Mouse (Mus musculus): ENCODE data around the gene Cntrob.

Gene Cntrob

DNA sequence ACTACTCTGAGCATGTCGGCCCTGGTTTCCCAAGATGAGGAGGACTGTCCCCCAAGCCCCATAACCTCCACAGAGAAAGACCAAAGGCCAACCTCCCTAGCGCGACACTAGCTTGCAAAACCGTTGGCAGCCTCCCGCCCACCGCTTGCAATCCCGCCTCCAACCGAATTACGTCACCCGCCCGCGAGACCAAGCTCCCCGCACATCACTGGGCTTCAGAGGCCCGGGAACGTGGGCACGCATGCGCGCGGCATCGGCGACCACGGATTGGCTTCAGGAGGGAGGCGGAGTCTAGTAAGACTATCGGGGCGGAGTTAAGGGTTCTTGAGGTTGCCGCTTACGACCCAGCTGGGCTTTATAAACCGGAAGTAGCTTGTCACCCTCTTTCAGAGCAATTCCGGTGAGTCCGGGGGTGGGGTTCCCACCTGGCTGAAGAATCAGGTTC lies at the start of gene Cntrob, which contains the start of gene Trappc1:
Gene Cntrob, minus strand, starts transcription at position 109 of the 445 bp plus-strand sequence.
Gene Trappc1, plus strand, starts transcription at position 314 of the 445 bp plus-strand sequence.
- DNase-seq: peak; percentile 96 to 99

DNA sequence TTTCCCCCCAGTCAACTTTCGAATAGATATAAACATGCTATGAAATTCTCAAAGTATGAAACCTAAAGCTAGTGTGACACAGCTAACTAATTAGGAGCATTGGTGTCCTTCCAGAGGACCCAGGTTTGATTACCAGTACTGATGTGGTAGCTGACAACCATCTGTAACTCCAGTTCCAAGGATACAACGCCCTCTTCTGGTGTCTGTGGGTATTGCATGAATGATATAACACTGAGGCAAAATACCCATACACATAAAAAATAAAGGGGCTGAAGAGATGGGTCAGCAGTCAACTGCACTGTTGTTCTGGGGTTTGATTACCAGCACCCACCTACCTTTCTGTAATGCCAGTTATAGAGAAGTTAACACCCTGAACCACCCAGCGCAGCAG lies 49.2 kb upstream of the Cntrob start:
- DNase-seq: no peak

DNA sequence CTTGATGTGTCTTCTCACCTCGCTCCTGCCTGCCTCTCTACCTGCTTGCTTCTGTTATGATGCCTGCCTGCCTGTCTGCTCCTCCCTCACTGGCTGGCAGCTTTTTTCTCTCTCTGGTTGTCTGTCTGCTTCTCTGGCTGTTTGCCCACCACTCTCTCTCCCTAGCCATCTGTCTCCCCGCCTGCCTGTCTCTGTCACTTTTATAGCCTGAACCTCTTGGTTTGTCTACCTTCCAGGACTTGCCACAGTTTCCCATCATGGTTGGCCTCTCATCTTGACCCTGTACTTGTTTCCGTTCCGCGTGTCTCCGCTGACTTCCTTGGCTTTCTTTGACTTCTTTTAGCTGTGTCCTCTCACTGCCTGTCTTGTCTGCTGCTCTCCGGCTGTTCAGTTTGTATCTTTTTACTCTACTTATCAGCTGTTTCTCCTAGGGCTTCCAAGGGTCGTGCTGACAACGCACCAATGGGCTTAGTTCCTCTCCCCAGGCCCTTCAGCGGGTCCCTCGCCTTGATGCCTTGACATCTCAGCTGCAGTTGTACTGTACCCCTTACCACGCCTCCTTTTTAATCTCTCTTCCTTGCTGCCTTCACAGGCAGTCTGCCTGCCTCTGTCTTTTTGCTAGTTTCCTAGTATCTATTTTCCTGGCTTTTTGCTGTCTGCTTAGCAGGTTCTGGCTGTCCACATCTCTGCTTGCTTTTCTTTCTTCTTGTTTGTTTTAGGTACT lies 48.6 kb upstream of the Cntrob start:
- no peak for DNase-seq

GRCm38 (mm10) chr11:69371601-69372000 lies 48.0 kb upstream of the Cntrob start:
- no peak for DNase-seq

DNA sequence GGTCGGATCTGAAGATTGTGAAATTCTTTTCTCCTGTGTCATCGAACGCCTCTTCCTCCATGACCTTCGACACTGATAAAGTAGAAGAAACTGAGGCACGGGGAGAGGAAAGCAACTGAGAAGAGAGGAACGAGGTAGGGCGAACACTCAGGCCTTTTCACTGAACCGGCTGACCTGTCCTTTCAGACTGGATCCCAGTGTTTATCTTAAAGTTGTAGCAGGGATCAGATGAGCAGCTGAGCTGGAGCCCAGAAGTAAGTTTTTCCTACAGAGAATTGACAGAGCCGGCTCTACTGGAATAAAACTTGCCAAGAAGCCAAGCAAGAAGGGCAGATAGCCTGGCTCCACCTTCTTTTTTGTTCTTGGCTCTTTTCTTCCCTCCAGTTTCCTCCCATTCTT lies 47.2 kb upstream of the Cntrob start:
- DNase-seq: no peak

GRCm38 (mm10) chr11:69369990-69370816 lies 46.6 kb upstream of the Cntrob start:
- no peak for DNase-seq

- no peak for DNase-seq
These were observed 45.8 kb upstream of the Cntrob start, which contains the start of gene Chd3 for GRCm38 (mm10) chr11:69369215-69369989. Chd3 (minus strand) TSS chr11:69369406.

DNA sequence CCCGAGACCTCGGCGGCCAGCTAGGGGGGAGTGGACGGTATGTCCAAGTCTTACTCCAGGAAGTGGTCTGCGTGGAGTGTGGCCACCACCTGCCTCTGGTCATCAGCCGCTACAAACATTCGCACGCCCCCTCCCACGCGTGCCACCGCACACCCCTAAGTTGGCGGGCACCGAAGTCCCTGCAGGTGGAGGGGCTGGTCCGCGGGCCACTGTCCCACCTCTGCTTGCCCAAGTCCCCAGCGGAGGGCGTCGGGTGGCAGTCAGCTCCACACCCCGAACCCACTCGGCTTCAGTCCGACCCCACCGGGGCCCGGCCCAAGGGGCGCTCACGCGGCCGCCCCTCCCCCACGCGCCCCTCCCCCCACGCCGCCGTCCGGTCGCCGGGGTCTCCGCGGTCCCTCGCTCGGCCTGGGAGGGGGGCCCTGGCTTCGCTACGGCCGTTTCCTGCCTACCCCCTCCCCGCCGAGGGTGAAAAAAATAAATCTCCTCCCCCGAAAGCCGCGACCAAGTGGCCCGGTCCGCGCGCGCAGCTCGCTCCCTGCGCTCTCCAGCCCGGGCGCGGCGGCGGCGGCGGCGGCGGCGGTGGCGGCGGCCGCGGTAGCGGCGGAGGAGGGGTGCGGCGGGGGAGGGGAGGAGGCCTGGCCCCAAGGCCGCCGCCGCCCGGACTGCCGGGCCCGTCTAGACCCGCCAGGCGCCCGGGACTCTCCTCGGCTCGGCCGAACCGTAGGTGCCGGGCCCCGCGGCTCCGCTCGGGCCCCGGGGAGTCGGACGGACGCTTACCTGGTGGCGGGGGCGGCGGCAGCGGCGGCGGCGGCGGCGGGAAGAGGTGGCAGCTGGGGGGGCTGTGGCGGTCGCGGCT lies 45.0 kb upstream of the Cntrob start:
- peak; percentile 48 to 61 for DNase-seq

DNA sequence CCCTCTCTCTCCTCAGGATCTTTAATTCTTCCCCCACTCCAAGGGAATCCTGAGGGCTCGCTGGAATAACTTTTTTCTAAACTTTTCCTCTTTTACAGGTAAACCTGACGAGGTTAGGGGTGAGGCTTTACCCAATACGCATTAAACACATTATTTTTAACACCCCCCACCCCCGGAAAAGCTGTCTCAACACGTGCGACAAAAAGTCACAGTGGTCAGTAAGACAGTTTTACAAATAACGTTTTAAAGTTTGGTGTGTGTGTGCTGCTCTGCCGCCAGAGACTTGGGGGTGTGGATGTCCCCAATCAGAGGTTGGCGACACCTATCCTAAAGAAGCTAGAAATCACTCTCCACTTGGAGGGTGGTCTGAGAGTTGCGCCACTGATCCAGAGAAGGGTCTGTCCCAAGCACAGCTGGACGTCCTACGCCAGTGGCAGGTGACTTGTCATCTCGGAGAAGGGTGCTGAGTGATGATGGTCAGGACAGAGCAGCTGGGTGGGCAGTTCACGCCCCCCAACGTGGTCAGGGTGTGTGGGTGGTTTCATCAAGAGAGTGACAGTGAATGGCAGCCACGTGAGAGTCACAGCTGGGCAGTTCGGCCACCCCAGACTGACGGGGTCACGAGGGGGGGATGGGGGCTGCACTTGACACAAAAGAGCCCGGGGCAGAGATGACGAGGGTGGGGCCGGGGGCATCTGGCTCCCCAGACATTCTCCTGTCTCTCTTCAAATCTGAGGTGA lies 44.2 kb upstream of the Cntrob start:
- peak; percentile 48 to 50 for DNase-seq

GRCm38 (mm10) chr11:69366855-69367615 lies 43.5 kb upstream of the Cntrob start:
- DNase-seq: peak in 1 of 2 experiments; percentile 46

GRCm38 (mm10) chr11:69366157-69366854 lies 42.7 kb upstream of the Cntrob start:
- peak; percentile 84 to 87 for DNase-seq

GRCm38 (mm10) chr11:69365722-69366121 lies 42.1 kb upstream of the Cntrob start:
- no peak for DNase-seq

DNA sequence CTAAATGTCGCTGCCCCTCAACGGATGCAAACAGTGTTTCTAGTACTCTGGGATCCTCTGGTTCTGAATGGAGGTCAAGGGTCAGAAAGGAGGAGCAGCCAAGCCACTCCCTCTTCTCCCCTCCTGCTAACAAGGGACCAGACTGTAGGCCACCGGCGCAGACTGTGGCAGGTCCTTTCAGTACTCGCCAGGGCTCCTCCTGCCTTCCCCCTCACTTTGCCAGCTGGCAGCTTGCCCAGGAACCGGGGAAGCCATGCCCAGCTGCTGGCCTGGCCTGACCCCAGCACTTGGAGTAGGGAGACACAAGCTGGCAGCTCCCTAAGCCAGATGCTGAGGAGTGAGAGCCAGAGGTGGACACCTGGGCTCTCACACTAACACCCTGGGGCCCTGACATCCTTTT lies 41.3 kb upstream of the Cntrob start:
- DNase-seq: peak; percentile 44 to 53

DNA sequence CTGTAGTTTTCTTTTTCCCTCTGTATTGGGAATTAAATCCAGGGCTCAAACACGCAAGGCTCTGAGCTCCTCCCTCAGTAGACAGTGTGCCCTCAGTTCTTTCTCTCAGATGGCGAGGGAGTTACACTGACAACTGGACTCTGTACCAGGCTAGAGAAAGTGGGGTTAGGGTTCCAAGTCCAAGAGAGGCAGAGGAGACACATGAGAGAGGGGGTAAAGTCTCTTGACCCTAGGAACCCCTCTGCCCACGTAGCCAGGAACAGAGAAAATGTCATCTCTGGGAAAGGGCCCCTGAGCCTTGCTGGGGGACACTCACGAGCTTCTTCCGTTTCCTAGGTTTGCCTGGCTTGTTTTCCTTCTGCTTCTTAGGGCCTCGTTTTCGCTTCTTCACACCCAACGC lies 40.8 kb upstream of the Cntrob start:
- no peak for DNase-seq

DNA sequence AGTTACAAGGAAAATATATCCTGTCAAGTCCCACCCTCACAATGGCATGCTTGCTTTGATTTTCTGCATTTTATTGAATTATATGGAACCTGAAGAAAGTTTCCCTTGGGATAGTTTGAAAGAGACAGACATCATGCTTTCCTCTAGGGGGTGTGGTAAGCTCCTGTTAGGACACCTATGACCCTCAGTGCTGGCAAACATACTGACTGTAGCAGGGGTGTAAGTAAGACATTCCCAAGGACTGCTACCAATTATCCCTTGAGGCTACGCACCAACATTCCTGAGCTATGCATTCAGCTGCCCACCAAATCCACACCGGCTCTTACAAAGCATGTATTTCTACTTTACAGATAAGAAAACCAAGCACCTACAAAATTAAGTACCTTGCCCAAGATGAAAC lies 38.9 kb upstream of the Cntrob start:
- DNase-seq: no peak

DNA sequence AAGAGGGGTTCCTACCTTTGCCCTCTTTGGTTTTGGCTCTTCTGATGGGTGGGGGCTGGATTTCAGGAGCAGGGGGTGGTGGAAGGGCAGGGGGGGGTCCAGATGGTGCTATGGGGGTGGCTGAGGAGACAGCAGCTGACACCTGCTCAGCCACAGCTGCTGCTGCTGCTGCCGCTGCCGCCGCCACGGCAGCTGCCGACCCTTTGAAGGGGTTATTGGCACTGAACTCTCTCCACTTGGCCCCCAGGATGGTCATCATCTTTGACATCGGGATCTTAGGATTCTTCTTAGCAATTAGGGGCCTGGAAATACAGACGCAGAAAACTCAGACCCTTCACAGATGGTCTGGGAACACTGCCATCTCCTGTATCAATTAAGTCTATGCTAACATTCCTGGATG lies 38.4 kb upstream of the Cntrob start:
- no peak for DNase-seq

DNA sequence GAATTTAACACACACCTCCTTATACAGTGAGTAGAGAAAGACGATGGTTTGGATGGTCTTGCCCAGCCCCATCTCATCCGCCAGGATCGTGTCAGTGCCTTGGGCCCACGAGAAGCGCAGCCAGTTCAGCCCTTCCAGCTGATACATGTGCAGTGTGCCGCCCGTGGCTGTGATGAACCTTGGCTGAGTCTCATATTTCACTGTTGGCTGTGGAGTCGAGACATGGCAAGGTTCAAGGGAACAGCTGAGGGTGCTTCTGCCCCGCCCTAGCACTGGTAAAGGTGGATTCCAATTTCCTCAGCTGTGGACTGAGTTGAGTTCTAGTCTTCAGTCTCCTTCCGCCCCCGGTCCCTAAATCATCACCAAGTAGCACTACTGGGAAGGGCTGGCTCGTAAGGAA lies 34.1 kb upstream of the Cntrob start:
- DNase-seq: no peak

GRCm38 (mm10) chr11:69356544-69356943 lies 33.0 kb upstream of the Cntrob start:
- no peak for DNase-seq

DNA sequence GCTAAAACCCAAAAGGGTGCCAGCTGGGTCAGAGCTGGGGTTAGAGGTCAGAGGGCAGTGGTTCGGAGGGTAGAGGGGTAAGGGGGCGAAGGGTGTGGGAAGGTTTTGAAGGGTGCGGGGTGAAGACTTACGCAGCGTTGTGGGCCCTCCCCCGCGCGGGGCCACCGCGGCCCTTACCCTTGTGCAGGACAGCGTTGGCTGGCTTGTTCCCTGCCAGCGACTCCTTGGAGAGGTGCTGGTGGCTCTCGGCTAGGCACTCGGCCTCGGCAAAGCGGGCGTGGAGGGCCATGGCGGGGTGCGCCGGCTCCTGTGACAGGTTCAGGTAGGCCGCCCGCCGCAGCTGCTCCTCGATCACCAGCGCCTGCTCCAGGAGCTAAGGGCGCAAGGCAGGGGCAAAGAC lies 22.9 kb upstream of the Cntrob start:
- DNase-seq: no peak
